Mouse (Mus musculus): ENCODE data around the gene Cdc27. TPM values are rescaled to one million over a fixed set of nuclear protein-coding genes. Genes with fewer than 3 reads are reported as not detected.

Cdc27 gene
- polyA plus RNA-seq (2012; rRNA removed) = 24.9 and 29.5 TPM in 2 replicates

DNA sequence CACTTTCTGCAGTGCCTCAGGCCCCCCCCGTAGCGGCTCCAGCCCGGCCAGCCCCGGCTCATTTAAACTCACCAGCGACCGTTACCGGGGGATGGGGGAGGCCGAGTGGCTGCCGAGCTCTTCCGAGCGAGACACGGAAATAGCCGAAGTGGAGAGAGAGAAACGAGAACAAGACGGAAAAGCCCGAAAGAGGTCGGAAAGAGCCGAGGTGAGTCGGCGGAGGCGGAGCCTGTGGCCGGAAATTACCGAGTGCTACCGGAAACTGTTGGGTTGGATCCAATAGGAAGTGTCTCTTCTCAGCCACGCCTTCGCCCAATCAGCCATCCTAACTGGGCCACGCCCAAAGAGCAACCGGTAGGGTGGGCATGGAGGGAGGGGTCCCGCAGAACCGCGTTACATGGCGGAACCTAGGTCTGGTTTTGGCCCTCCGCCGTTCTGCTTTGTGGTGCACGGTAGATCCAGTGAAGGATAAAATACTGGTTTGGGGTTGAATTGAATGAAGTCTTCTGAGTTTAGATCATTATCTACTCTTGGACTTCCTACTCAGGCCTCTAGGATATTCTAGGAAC lies at the start of gene Cdc27, which contains the start of gene Myl4:
Gene Cdc27 (minus strand): TSS at position 215 of the 569 bp plus-strand sequence.
Gene Myl4 (plus strand): TSS at position 258 of the 569 bp plus-strand sequence.
- TF ChIP-seq CTCF (IDR thresholded peaks at IDR 0.05; ENCODE audit: control insufficient read depth, insufficient read depth, insufficient replicate concordance, low read depth, low read length) (no peak), POLR2A (IDR thresholded peaks at IDR 0.05; ENCODE audit: control insufficient read depth, low read depth, low read length) (peak; percentile 92)
- H3K27me3 ChIP-seq (ENCODE audit: control insufficient read depth, insufficient read depth, low read length) = no peaks in the 10 kb centered on the region
- H3K36me3 ChIP-seq (ENCODE audit: control insufficient read depth, insufficient read depth, low read length) = no peaks in the 10 kb centered on the region
- peaks cover 2% of the 10 kb centered on the region; the same call in 1 of the 2 replicates for H3K4me1 ChIP-seq (ENCODE audit: control insufficient read depth, insufficient read depth, low read length)
- peak within 1 kb of the TSS; percentile 100 for H3K27ac ChIP-seq (ENCODE audit: control insufficient read depth, insufficient read depth, low read depth, low read length)
- H3K4me3 ChIP-seq (ENCODE audit: control insufficient read depth, low read depth, low read length) = peak within 1 kb of the TSS; percentile 100

DNA sequence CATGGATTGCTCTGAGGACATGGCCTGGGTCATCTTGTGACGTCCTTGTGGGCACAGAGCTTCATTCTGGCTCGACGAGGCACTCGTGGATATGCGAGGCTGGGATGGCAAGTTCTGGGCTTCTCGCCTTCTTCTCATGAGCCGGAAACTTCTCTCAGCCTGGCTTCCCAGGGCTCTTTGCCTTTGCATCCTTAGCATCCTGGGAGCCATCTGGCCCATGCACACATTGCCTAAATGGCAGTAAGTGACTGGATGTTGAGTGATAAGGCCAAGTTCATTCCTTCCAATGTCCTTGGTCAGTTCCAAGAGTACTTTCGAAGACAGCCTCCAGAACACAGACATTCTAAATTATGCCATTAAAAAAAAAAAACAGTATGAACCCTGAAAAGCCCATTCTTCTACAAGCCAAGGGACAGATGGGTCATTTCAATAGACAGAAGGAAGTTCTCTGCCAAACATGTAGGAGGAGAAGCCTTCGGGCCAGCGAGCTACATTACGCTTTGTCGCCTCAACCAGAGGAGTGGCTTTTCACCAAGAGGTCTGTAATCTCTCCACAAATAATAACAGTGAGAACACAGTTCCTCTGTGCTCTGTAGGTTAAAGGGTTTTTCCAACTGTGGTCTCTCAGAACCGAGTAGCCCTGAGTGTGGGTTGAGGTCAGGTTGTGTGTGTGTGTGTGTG lies 49.0 kb upstream of the Cdc27 start:
- Histone ChIP-seq H3K4me3 (ENCODE audit: control insufficient read depth, low read depth, low read length) (no peak overlapping the region), H3K27me3 (ENCODE audit: control insufficient read depth, insufficient read depth, low read length) (no peaks in the 10 kb centered on the region), H3K27ac (ENCODE audit: control insufficient read depth, insufficient read depth, low read depth, low read length) (peak overlapping the region; percentile 37), H3K36me3 (ENCODE audit: control insufficient read depth, insufficient read depth, low read length) (no peaks in the 10 kb centered on the region), H3K4me1 (ENCODE audit: control insufficient read depth, insufficient read depth, low read length) (no peaks in the 10 kb centered on the region; the same call in 1 of the 2 replicates)
- TF ChIP-seq CTCF (IDR thresholded peaks at IDR 0.05; ENCODE audit: control insufficient read depth, insufficient read depth, insufficient replicate concordance, low read depth, low read length) (no peak), POLR2A (IDR thresholded peaks at IDR 0.05; ENCODE audit: control insufficient read depth, low read depth, low read length) (no peak)

DNA sequence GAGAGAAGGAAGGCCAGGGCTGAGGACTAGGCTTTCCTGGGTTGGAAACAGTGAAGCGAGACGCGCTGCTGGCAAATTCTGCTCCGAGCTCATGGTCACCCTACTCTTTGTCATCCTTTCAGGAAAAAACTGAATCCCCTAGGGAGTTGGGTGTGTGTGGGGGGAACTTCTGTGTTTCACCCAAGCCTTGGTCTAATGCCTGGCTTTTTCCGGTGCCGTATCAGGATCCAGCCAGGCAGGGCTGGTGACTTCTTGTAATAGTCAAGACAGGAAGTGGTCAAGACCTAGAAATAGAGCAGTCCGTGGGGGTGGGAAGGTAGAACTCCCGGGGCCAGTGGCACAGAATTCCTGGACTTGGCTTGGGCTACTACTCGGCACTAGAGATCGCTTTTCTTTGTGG lies 45.9 kb upstream of the Cdc27 start:
- Histone ChIP-seq H3K36me3 (ENCODE audit: control insufficient read depth, insufficient read depth, low read length) (no peaks in the 10 kb centered on the region), H3K27ac (ENCODE audit: control insufficient read depth, insufficient read depth, low read depth, low read length) (no peak overlapping the region), H3K4me3 (ENCODE audit: control insufficient read depth, low read depth, low read length) (no peak overlapping the region), H3K27me3 (ENCODE audit: control insufficient read depth, insufficient read depth, low read length) (no peaks in the 10 kb centered on the region), H3K4me1 (ENCODE audit: control insufficient read depth, insufficient read depth, low read length) (peaks cover 2% of the 10 kb centered on the region; the same call in 1 of the 2 replicates)
- TF ChIP-seq POLR2A (IDR thresholded peaks at IDR 0.05; ENCODE audit: control insufficient read depth, low read depth, low read length) (no peak), CTCF (IDR thresholded peaks at IDR 0.05; ENCODE audit: control insufficient read depth, insufficient read depth, insufficient replicate concordance, low read depth, low read length) (no peak)

DNA sequence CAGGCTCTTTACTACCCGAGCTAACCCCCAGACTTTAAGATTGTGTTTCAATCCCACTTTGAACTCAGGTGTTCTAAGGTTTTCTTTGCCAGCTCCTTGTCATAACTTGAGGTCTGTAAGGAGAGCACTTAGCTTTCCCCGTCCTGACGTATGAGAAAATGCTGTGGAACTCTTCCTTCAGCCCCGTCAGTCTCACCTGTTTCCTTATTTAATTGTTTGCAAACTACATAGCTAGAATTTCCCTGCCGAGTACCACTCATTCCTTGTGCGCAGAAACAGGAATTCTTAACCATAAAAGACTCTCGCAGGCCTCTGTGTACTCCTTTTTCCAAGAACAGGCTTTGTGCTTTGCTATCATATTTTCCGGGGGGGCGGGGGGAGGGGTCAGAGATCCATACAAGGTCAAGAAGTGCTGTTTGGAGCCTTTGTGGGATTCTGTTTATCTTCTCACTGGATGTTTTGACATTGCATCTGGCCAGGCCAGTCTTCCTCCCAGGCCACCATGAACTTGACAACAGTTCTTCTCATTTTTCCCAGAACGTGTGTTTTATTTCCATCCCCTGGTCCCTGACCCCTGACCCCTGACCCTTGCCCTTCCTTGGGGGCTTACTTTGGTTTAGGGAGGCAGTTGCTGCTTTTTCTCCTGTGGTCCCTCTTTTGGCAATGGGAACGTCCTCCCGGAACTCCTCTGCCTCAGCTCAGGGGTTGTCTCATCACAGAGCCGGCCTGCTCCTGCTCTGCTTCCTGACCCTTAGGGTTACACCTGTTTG lies 41.8 kb upstream of the Cdc27 start:
- Histone ChIP-seq H3K36me3 (ENCODE audit: control insufficient read depth, insufficient read depth, low read length) (no peaks in the 10 kb centered on the region), H3K4me3 (ENCODE audit: control insufficient read depth, low read depth, low read length) (no peak overlapping the region), H3K27ac (ENCODE audit: control insufficient read depth, insufficient read depth, low read depth, low read length) (no peak overlapping the region), H3K27me3 (ENCODE audit: control insufficient read depth, insufficient read depth, low read length) (no peaks in the 10 kb centered on the region), H3K4me1 (ENCODE audit: control insufficient read depth, insufficient read depth, low read length) (peaks cover 2% of the 10 kb centered on the region)
- TF ChIP-seq POLR2A (IDR thresholded peaks at IDR 0.05; ENCODE audit: control insufficient read depth, low read depth, low read length) (no peak), CTCF (IDR thresholded peaks at IDR 0.05; ENCODE audit: control insufficient read depth, insufficient read depth, insufficient replicate concordance, low read depth, low read length) (no peak)

DNA sequence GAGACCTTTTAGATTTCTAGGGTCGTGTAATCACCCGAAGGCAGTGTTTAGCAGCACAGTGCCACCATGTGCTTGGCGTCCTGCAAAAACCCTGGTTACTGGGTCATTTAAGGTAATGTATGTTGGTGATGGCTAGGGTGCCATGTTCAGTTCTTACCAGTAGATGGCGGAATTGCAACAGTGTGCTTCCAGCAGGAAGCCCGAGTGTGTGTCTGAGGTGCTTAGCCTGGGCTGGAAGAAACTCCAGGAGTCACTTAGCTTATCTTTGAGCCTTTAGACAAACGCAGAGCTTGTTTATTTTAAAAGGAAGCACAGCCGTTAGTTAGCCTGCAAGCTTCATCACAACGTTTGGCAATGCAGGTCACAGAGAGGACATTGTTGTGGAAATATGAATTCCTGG lies 39.7 kb upstream of the Cdc27 start:
- H3K4me3 ChIP-seq (ENCODE audit: control insufficient read depth, low read depth, low read length) = no peak overlapping the region
- peaks cover 2% of the 10 kb centered on the region for H3K4me1 ChIP-seq (ENCODE audit: control insufficient read depth, insufficient read depth, low read length)
- TF ChIP-seq CTCF (IDR thresholded peaks at IDR 0.05; ENCODE audit: control insufficient read depth, insufficient read depth, insufficient replicate concordance, low read depth, low read length) = peak; percentile 76; the same call in 1 of the 2 replicates
- TF ChIP-seq POLR2A (IDR thresholded peaks at IDR 0.05; ENCODE audit: control insufficient read depth, low read depth, low read length) = no peak

DNA sequence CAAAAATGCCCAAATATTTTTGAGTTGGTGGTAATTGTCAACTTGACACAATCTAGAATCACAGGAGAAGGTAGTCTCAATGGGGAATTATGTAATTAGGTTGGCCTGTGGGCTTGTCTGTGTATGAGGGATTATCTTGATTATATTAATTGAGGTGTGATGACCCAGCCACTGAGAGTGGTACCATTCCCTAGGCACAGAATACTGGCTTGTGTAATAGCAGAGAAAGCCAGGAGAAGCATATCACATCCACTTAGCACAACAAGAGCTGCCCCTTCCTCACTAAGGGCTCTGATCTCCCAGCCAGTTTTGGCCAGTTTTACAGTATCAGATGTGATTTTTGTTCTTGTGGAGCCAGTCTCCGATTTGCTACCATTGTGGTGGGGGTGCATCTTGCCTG lies 39.1 kb upstream of the Cdc27 start:
- Histone ChIP-seq H3K27ac (ENCODE audit: control insufficient read depth, insufficient read depth, low read depth, low read length) (no peak overlapping the region), H3K4me1 (ENCODE audit: control insufficient read depth, insufficient read depth, low read length) (peaks cover 2% of the 10 kb centered on the region), H3K4me3 (ENCODE audit: control insufficient read depth, low read depth, low read length) (no peak overlapping the region), H3K27me3 (ENCODE audit: control insufficient read depth, insufficient read depth, low read length) (no peaks in the 10 kb centered on the region), H3K36me3 (ENCODE audit: control insufficient read depth, insufficient read depth, low read length) (no peaks in the 10 kb centered on the region)
- TF ChIP-seq POLR2A (IDR thresholded peaks at IDR 0.05; ENCODE audit: control insufficient read depth, low read depth, low read length) (no peak), CTCF (IDR thresholded peaks at IDR 0.05; ENCODE audit: control insufficient read depth, insufficient read depth, insufficient replicate concordance, low read depth, low read length) (no peak)

More for the DNA sequence above, 39.7 kb upstream of the Cdc27 start:
- no peaks in the 10 kb centered on the region for H3K36me3 ChIP-seq (ENCODE audit: control insufficient read depth, insufficient read depth, low read length)
- no peaks in the 10 kb centered on the region for H3K27me3 ChIP-seq (ENCODE audit: control insufficient read depth, insufficient read depth, low read length)
- H3K27ac ChIP-seq (ENCODE audit: control insufficient read depth, insufficient read depth, low read depth, low read length) = no peak overlapping the region

DNA sequence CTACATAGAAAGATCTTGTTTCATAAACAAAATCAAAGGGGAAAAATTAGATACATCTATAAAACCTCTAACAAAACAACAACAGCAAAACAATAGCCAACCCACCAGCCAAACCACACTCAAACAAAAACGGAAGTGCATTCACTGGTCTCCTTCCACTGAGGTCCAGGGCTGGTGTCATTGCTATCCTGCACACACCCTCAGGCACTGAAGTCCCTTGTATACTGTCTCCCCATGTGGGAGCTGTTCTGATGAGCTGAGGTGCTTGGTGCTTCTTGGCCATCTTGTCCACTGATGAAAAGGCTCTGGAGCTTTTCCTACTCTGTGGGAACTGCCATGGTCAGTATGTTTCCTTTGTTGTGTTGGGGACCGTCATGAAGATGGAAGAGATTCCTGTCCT lies 38.1 kb upstream of the Cdc27 start:
- H3K4me3 ChIP-seq (ENCODE audit: control insufficient read depth, low read depth, low read length) = no peak overlapping the region

More for the DNA sequence above, 38.1 kb upstream of the Cdc27 start:
- H3K27me3 ChIP-seq (ENCODE audit: control insufficient read depth, insufficient read depth, low read length) = no peaks in the 10 kb centered on the region
- TF ChIP-seq POLR2A (IDR thresholded peaks at IDR 0.05; ENCODE audit: control insufficient read depth, low read depth, low read length) = no peak
- TF ChIP-seq CTCF (IDR thresholded peaks at IDR 0.05; ENCODE audit: control insufficient read depth, insufficient read depth, insufficient replicate concordance, low read depth, low read length) = no peak
- peaks cover 2% of the 10 kb centered on the region for H3K4me1 ChIP-seq (ENCODE audit: control insufficient read depth, insufficient read depth, low read length)
- no peak overlapping the region for H3K27ac ChIP-seq (ENCODE audit: control insufficient read depth, insufficient read depth, low read depth, low read length)
- no peaks in the 10 kb centered on the region for H3K36me3 ChIP-seq (ENCODE audit: control insufficient read depth, insufficient read depth, low read length)

Data from testis, adult 2 months (tissue).